Mouse (Mus musculus): ENCODE measurements around the gene Rnh1. TPM values are rescaled to one million over a fixed set of nuclear protein-coding genes. Genes with fewer than 3 reads are reported as not detected.

The Rnh1 gene
- polyA plus RNA-seq, 1 experiment from 2014 or later: 45.3 TPM

- Histone ChIP-seq H3K4me3 (ENCODE audit: low read depth, low read length) (no peak overlapping the region), H3K27me3 (ENCODE audit: control insufficient read depth, insufficient read depth, low read length) (no peaks in the 10 kb centered on the region), H3K9me3 (ENCODE audit: control insufficient read depth, low read length) (no peaks in the 10 kb centered on the region), H3K27ac (ENCODE audit: low read depth, low read length) (no peak overlapping the region), H3K4me1 (ENCODE audit: control insufficient read depth, insufficient read depth, low read length) (no peaks in the 10 kb centered on the region), H3K36me3 (ENCODE audit: control insufficient read depth, insufficient read depth, low read length) (peaks cover 20% of the 10 kb centered on the region), H3K4me2 (ENCODE audit: low read depth, low read length) (no peak overlapping the region), H3K9ac (replicated peaks; ENCODE audit: low read depth, low read length) (no peak overlapping the region)
- ATAC-seq (ENCODE audit: low read depth): no peak
- 84% methylated on average over 4 of the region's 4 CpGs for WGBS
Measured at GRCm38 (mm10) chr7:141148639-141149038, 24.0 kb downstream of the Rnh1 start.

GRCm38 (mm10) chr7:141147044-141147443 lies 25.6 kb downstream of the Rnh1 start:
- Histone ChIP-seq H3K36me3 (ENCODE audit: control insufficient read depth, insufficient read depth, low read length) (peaks cover 14% of the 10 kb centered on the region), H3K4me1 (ENCODE audit: control insufficient read depth, insufficient read depth, low read length) (no peaks in the 10 kb centered on the region), H3K27me3 (ENCODE audit: control insufficient read depth, insufficient read depth, low read length) (no peaks in the 10 kb centered on the region), H3K4me3 (ENCODE audit: low read depth, low read length) (no peak overlapping the region), H3K4me2 (ENCODE audit: low read depth, low read length) (no peak overlapping the region), H3K9ac (replicated peaks; ENCODE audit: low read depth, low read length) (no peak overlapping the region), H3K27ac (ENCODE audit: low read depth, low read length) (no peak overlapping the region), H3K9me3 (ENCODE audit: control insufficient read depth, low read length) (no peaks in the 10 kb centered on the region)
- no peak for ATAC-seq (ENCODE audit: low read depth)
- WGBS: 75% methylated on average over 6 of the region's 6 CpGs

GRCm38 (mm10) chr7:141146043-141146595 lies 26.5 kb downstream of the Rnh1 start:
- Histone ChIP-seq H3K27ac (ENCODE audit: low read depth, low read length) (no peak overlapping the region), H3K4me1 (ENCODE audit: control insufficient read depth, insufficient read depth, low read length) (no peaks in the 10 kb centered on the region), H3K27me3 (ENCODE audit: control insufficient read depth, insufficient read depth, low read length) (no peaks in the 10 kb centered on the region), H3K4me2 (ENCODE audit: low read depth, low read length) (no peak overlapping the region), H3K9me3 (ENCODE audit: control insufficient read depth, low read length) (no peaks in the 10 kb centered on the region), H3K36me3 (ENCODE audit: control insufficient read depth, insufficient read depth, low read length) (peaks cover 10% of the 10 kb centered on the region; the same call in 1 of the 2 replicates), H3K9ac (replicated peaks; ENCODE audit: low read depth, low read length) (no peak overlapping the region), H3K4me3 (ENCODE audit: low read depth, low read length) (no peak overlapping the region)
- no peak for ATAC-seq (ENCODE audit: low read depth)
- 96% methylated on average over 12 of the region's 12 CpGs for WGBS

GRCm38 (mm10) chr7:141145403-141145802 lies 27.3 kb downstream of the Rnh1 start:
- Histone ChIP-seq H3K27me3 (ENCODE audit: control insufficient read depth, insufficient read depth, low read length) (no peaks in the 10 kb centered on the region), H3K36me3 (ENCODE audit: control insufficient read depth, insufficient read depth, low read length) (peaks cover 10% of the 10 kb centered on the region; the same call in 1 of the 2 replicates), H3K4me2 (ENCODE audit: low read depth, low read length) (no peak overlapping the region), H3K9me3 (ENCODE audit: control insufficient read depth, low read length) (no peaks in the 10 kb centered on the region), H3K9ac (replicated peaks; ENCODE audit: low read depth, low read length) (no peak overlapping the region), H3K27ac (ENCODE audit: low read depth, low read length) (no peak overlapping the region), H3K4me3 (ENCODE audit: low read depth, low read length) (no peak overlapping the region), H3K4me1 (ENCODE audit: control insufficient read depth, insufficient read depth, low read length) (no peaks in the 10 kb centered on the region)
- 76% methylated on average over 1 of the region's 1 CpGs for WGBS
- no peak for ATAC-seq (ENCODE audit: low read depth)

- H3K27me3 ChIP-seq (ENCODE audit: control insufficient read depth, insufficient read depth, low read length): no peaks in the 10 kb centered on the region
- H3K27ac ChIP-seq (ENCODE audit: low read depth, low read length): no peak overlapping the region
- peaks cover 12% of the 10 kb centered on the region; the same call in 1 of the 2 replicates for H3K36me3 ChIP-seq (ENCODE audit: control insufficient read depth, insufficient read depth, low read length)
- 90% methylated on average over 3 of the region's 3 CpGs for WGBS
- H3K4me3 ChIP-seq (ENCODE audit: low read depth, low read length): no peak overlapping the region
- H3K9ac ChIP-seq (replicated peaks; ENCODE audit: low read depth, low read length): no peak overlapping the region
- H3K9me3 ChIP-seq (ENCODE audit: control insufficient read depth, low read length): no peaks in the 10 kb centered on the region
- H3K4me1 ChIP-seq (ENCODE audit: control insufficient read depth, insufficient read depth, low read length): no peaks in the 10 kb centered on the region
- ATAC-seq (ENCODE audit: low read depth): no peak
- no peak overlapping the region for H3K4me2 ChIP-seq (ENCODE audit: low read depth, low read length)
Measured at GRCm38 (mm10) chr7:141144650-141145049, 28.0 kb downstream of the Rnh1 start.

- peaks cover 12% of the 10 kb centered on the region; the same call in 1 of the 2 replicates for H3K36me3 ChIP-seq (ENCODE audit: control insufficient read depth, insufficient read depth, low read length)
- no peaks in the 10 kb centered on the region for H3K27me3 ChIP-seq (ENCODE audit: control insufficient read depth, insufficient read depth, low read length)
- no peaks in the 10 kb centered on the region for H3K9me3 ChIP-seq (ENCODE audit: control insufficient read depth, low read length)
- H3K27ac ChIP-seq (ENCODE audit: low read depth, low read length): no peak overlapping the region
- H3K4me1 ChIP-seq (ENCODE audit: control insufficient read depth, insufficient read depth, low read length): no peaks in the 10 kb centered on the region
- no peak overlapping the region for H3K4me2 ChIP-seq (ENCODE audit: low read depth, low read length)
- H3K9ac ChIP-seq (replicated peaks; ENCODE audit: low read depth, low read length): no peak overlapping the region
- no peak overlapping the region for H3K4me3 ChIP-seq (ENCODE audit: low read depth, low read length)
- WGBS: 97% methylated on average over 2 of the region's 2 CpGs
- no peak for ATAC-seq (ENCODE audit: low read depth)
Measured at GRCm38 (mm10) chr7:141143861-141144260, 28.8 kb downstream of the Rnh1 start.

- WGBS: 58% methylated on average over 5 of the region's 5 CpGs
- H3K36me3 ChIP-seq (ENCODE audit: control insufficient read depth, insufficient read depth, low read length): peaks cover 11% of the 10 kb centered on the region
- no peaks in the 10 kb centered on the region for H3K27me3 ChIP-seq (ENCODE audit: control insufficient read depth, insufficient read depth, low read length)
- no peak overlapping the region for H3K4me2 ChIP-seq (ENCODE audit: low read depth, low read length)
- no peak overlapping the region for H3K4me3 ChIP-seq (ENCODE audit: low read depth, low read length)
- ATAC-seq (ENCODE audit: low read depth): no peak
- no peak overlapping the region for H3K27ac ChIP-seq (ENCODE audit: low read depth, low read length)
- H3K9me3 ChIP-seq (ENCODE audit: control insufficient read depth, low read length): no peaks in the 10 kb centered on the region
- H3K9ac ChIP-seq (replicated peaks; ENCODE audit: low read depth, low read length): no peak overlapping the region
- no peaks in the 10 kb centered on the region for H3K4me1 ChIP-seq (ENCODE audit: control insufficient read depth, insufficient read depth, low read length)
Measured at GRCm38 (mm10) chr7:141143112-141143511, 29.5 kb downstream of the Rnh1 start.

GRCm38 (mm10) chr7:141141326-141141725 lies 31.3 kb downstream of the Rnh1 start:
- Histone ChIP-seq H3K36me3 (ENCODE audit: control insufficient read depth, insufficient read depth, low read length) (peaks cover 15% of the 10 kb centered on the region), H3K9me3 (ENCODE audit: control insufficient read depth, low read length) (no peaks in the 10 kb centered on the region), H3K9ac (replicated peaks; ENCODE audit: low read depth, low read length) (no peak overlapping the region), H3K4me3 (ENCODE audit: low read depth, low read length) (no peak overlapping the region), H3K27me3 (ENCODE audit: control insufficient read depth, insufficient read depth, low read length) (no peaks in the 10 kb centered on the region), H3K27ac (ENCODE audit: low read depth, low read length) (no peak overlapping the region), H3K4me1 (ENCODE audit: control insufficient read depth, insufficient read depth, low read length) (no peaks in the 10 kb centered on the region), H3K4me2 (ENCODE audit: low read depth, low read length) (no peak overlapping the region)
- 96% methylated on average over 4 of the region's 4 CpGs for WGBS
- ATAC-seq (ENCODE audit: low read depth): no peak

- H3K27ac ChIP-seq (ENCODE audit: low read depth, low read length): no peak overlapping the region
- no peaks in the 10 kb centered on the region for H3K27me3 ChIP-seq (ENCODE audit: control insufficient read depth, insufficient read depth, low read length)
- no peaks in the 10 kb centered on the region for H3K9me3 ChIP-seq (ENCODE audit: control insufficient read depth, low read length)
- peaks cover 11% of the 10 kb centered on the region; the same call in 1 of the 2 replicates for H3K4me1 ChIP-seq (ENCODE audit: control insufficient read depth, insufficient read depth, low read length)
- H3K4me3 ChIP-seq (ENCODE audit: low read depth, low read length): peak overlapping the region; percentile 90
- peak overlapping the region; percentile 77 for H3K4me2 ChIP-seq (ENCODE audit: low read depth, low read length)
- WGBS: 60% methylated on average over 12 of the region's 12 CpGs
- peak overlapping the region; percentile 89 for H3K9ac ChIP-seq (replicated peaks; ENCODE audit: low read depth, low read length)
- H3K36me3 ChIP-seq (ENCODE audit: control insufficient read depth, insufficient read depth, low read length): peaks cover 20% of the 10 kb centered on the region; the same call in 1 of the 2 replicates
- no peak for ATAC-seq (ENCODE audit: low read depth)
Measured at GRCm38 (mm10) chr7:141131904-141132755, 40.5 kb downstream of the Rnh1 start.
